Mouse (Mus musculus): Measurements from ENCODE around the gene Msh2.
A peak's percentile ranks its signal among the peaks of the same experiment; 100 is the strongest.

The Msh2 gene

GRCm38 (mm10) chr17:87700101-87700500 is 28.0 kb downstream of the Msh2 start:
- no peak for DNase-seq

GRCm38 (mm10) chr17:87724727-87725126 is 52.6 kb downstream of the Msh2 start:
- DNase-seq, result no peak

GRCm38 (mm10) chr17:87726489-87727356 is 54.6 kb downstream of the Msh2 start:
- DNase-seq, result no peak

- no peak for DNase-seq
These were observed 59.8 kb downstream of the Msh2 start for GRCm38 (mm10) chr17:87731962-87732361.

- no peak for DNase-seq
These were observed 62.3 kb downstream of the Msh2 start for GRCm38 (mm10) chr17:87734471-87734870.

- no peak for DNase-seq
These were observed 65.0 kb downstream of the Msh2 start for GRCm38 (mm10) chr17:87737144-87737543.

GRCm38 (mm10) chr17:87739835-87740234 is 67.7 kb downstream of the Msh2 start:
- DNase-seq, result no peak

GRCm38 (mm10) chr17:87744985-87745925 is 73.1 kb downstream of the Msh2 start:
- no peak for DNase-seq

- peak in 1 of 2 experiments; percentile 10 for DNase-seq
These were observed 74.1 kb downstream of the Msh2 start for GRCm38 (mm10) chr17:87745926-87746888.

- DNase-seq, result no peak
These were observed 88.2 kb downstream of the Msh2 start for GRCm38 (mm10) chr17:87760315-87760714.

- DNase-seq, result no peak
These were observed 91.0 kb downstream of the Msh2 start for GRCm38 (mm10) chr17:87763146-87763545.

GRCm38 (mm10) chr17:87765031-87765430 is 92.9 kb downstream of the Msh2 start:
- no peak for DNase-seq

- DNase-seq, result no peak
These were observed 94.8 kb downstream of the Msh2 start for GRCm38 (mm10) chr17:87766888-87767287.

GRCm38 (mm10) chr17:87770766-87771165 is 98.6 kb downstream of the Msh2 start:
- DNase-seq, result no peak

GRCm38 (mm10) chr17:87773175-87773574 is 101.0 kb downstream of the Msh2 start:
- no peak for DNase-seq
